Mouse (Mus musculus) right cerebral cortex, postnatal 4 days (tissue): ENCODE measurements around the gene Nup188.

Experiments used
- DNase-seq: peaks from one replicate; pipeline ENCODE4 v3.0.0-alpha.2; 2022

Gene Nup188

DNA sequence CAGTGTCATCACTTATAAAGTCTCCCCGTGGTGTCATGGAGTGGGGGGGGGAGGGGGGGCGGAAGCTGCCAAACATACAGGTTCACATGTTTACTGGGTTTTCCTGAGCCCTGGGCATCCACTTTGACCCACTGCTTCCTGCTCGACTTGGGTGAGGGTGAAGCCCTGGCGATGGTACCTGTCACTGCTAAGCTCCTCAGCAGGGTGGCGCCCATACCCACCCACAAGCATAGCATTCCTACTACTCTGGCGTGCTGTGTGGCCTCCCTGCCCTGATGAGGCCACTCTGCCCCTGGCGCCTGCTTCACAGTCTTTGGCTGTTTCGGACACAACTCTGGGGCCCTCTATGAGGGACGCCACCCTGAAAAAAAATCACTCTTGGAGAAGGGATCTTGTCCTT, 70.7 kb downstream of the Nup188 start:
- no peak for DNase-seq

DNA sequence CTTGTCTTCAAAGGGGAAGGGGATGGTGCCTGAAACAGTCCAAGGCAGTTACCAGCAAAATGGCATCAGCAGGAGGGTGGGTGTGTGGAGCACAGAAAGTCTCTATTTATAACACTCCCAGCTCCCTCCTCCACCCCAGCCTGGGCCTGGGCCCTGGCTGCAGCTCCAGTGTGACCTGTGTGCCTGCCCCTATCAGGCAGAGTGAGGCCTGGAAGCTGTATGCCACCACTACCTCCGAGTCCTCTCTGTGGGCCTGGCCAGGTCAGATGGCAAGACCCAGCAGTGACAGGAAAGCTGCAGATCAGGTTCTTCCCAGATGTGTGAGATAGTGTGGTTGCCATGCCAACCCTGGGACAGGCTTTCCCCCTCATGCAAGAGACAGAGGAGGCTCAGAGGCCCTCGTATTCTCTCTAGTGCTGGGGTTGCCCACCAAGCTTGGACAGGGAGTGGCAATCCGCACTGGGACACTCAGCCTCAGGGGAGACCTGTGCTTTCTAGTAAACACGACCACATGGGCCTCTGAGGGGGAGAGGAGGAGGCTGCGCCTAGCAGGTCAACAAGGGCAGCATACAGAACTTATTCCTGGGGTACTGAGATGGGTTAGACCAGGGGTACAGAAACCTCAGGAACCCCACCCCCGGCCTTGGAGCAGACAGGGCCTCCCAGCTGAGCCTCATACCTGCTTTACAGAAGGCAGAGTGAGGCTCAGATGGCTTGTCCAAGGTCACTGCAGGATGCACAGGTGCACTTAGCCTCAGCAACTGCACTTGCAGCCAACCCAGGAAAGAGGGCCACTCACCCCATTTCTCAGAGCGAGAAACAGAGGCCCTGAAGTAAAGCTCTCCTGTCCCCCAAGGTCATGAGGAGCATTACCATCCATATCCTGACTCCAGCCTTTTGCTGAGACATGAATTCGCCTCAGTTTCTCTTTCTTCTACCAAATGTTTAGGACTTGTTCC, 71.6 kb downstream of the Nup188 start:
- no peak for DNase-seq

DNA sequence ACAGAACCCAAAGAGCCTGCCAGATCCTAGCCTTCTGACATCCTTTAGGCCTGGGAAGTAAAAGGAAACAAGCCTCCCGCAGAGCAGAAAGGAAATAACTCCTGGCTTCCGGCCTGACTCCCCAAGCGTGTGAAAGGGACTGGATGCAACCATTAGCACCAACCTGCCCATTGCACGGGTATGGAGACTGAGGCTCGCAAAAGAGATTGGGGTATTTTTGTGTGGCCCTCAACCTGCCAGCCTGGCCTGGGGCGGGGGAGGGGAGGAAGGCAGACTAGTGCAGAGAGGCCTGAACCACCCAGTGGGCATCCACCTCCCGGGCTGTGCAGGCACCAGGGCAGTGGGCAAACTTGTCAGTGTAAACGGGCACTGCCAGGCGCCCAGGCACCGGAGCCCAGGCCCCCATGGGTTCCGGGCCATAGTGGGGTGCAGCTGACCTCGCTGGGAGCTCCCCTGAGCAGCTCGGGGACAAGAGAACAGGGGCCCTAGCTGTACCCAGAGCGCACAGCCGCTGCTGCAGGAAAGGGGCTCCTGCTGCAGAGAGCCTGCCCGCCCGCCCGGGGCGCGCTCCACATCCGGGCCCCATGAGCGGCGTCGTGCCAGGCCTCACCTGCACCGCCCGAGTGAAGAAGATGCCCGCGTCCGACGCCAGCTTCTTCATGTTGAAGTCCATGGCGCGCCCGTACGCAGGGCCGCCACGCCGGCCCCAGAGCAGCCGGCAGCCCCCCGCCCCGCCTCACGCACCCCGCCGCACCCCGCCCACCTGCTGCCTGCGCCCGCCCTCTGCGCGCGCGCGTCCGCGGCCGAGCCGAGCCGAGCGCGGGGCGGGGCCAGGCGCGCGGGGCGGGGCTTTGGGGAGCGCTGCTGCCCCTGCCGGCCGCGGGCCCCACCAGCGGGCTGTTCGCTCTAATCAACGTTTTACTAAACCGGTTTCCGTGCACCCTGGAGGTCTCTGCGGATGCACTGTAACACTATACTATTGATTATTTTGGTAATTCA, 72.6 kb downstream of the Nup188 start, which contains the start of gene Sh3glb2:
TSS of gene Sh3glb2 (minus strand) at position 805 of the 999 bp plus-strand sequence.
- peak; percentile 88 for DNase-seq

DNA sequence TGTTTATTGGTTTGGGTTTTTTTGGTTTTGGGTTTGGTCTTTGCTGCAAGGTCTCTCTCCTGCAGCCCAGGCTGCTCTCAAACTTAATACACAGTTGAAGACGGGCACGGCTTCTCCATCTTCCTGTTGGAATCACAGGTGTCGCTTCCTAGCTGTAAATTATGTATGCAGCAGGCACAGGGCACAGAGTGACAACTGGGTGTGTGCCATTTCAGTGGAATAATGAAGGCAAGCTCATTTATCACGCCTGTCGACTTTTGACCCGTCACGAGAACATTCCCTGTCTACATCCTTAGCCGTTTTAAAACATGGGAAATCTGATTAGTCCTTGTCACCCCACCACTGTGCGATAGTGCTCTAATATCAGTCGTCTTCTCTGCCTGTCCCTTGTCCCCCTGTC, 74.4 kb downstream of the Nup188 start:
- no peak for DNase-seq

DNA sequence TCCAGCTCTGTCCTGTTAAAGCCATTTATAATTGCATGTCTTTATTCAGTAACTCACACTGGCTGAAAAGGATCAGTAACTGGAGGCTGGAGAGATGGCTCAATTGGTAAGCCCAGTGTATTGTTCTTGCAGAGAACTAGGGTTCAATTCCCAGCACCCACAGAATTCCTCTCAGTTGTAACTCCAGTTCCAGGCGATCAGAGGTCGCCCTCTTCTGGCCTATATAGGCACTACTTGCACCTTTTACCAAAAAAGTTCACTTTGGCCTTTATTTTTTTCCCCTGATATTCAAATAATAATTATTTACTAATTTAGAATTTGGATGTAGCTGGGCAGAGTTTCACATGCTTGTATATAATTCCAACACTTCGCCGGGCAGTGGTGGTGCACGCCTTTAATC, 76.7 kb downstream of the Nup188 start:
- no peak for DNase-seq

DNA sequence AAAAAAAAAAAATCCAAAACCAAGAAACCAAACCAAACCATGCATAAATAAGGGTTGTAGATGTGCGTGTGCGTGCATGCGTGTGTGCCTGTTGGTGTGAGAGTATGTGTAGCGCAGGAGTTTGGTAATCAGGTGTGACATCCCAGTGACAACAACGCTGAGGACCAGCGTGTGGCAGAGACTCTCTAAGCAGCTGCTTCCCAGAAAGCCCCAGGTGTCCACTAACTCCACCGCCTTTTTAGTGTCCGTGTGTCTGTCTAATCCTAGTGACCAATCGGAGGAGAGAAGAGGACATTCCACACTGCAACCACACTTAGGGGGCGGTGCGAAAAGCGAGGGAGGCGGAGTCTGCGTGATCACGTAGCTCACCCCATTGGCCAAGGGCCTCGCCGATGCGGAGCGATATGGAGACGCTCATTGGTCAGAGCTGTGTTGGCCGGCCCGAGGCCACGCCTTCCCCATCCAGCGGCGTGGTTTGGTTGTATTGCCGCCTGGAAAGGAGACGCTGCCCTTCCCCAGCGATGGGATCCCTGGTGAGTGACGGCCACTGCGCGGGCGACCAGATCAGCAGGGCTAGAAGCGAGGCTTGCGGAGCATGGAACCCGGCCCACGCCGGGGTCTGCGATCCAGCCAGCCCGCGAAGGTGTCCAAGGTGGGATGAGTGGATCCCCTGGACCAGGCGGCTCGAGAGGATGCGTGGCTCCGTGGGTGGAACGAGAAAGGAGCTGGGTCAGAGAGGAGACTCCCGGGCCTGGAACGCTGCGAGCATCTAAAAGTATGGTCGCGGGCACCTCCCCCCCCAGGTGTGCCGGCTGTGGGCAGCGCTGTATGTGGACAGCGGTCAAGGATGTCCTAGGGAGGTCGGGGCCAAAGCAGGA, 77.8 kb downstream of the Nup188 start, which contains the start of gene Miga2:
TSS of gene Miga2 (plus strand) at position 461 of the 878 bp plus-strand sequence.
- peak; percentile 93 for DNase-seq

DNA sequence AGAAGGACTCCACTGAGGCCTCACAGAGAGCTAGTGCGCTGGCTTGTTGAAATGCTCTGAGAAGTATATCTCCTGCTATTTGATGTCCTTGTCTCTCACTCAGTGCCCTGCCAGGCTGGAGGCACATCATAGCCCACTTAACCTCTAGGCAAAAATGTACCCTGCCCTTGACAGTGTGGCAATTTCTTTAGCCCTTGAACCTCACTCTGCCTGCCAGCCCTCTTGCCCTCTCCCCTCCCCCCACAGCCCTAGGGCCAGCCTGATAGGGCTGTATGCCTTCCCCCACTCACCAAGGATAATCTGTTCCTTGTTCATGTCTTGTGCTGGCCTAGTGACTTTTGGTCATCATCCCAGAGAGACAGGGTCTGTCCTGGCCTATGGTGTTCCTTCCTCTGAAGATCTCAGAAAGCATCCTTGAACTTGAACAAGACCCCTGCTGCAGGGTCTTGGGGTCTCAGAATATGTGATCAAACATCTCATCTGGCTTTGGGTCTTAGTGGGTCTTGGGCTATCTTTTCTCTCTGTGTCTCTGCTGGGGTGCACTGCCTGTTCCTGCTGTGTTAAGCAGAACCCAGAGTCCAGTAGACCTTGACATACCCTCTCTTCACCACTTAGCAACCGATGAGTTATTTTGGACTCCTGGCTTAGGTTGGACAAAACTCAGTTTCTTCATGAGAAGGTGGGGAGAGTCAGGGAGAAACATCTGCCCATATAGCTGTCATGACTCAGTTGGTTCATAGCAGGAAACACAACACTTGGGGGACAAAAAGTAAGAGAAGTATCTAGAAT, 79.3 kb downstream of the Nup188 start:
- no peak for DNase-seq

DNA sequence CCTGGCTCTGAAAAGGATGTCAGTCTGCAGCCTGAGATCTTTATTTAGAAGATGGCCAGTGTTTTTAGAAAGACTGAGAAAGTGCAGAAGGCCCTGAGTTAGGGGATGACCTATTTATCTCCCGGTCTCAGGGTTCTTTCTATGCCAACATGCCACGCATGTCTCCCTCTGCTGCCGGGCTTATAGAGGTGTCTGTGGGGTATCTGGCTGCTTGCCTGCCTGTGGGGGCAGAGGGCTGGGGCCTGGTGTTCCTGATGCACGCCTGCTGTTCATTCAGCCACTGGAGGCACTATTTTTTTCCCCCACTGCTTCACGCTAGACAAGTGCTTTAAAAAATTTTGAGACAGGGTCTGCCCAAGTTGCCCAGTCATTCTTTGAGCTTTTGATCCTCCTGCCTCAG, 80.0 kb downstream of the Nup188 start:
- no peak for DNase-seq

DNA sequence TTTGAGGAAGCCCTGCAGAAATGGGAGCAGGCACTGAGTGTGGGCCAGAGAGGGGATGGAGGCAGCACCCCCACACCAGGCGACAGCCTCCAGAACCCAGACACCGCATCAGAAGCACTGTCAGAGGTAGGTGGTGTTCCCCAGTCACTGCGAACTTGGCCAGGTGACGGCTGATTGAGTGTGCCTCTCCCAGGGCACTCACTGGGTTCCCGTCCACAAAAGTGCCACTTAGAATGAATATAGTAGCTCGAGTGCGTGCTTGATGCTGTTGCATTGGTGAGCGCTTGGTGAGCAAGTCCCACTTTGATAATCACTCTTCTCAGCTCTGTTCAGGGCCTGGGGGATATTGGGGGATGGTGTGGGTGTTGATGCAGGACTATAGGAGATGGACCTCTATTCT, 85.3 kb downstream of the Nup188 start:
- DNase-seq, result no peak

DNA sequence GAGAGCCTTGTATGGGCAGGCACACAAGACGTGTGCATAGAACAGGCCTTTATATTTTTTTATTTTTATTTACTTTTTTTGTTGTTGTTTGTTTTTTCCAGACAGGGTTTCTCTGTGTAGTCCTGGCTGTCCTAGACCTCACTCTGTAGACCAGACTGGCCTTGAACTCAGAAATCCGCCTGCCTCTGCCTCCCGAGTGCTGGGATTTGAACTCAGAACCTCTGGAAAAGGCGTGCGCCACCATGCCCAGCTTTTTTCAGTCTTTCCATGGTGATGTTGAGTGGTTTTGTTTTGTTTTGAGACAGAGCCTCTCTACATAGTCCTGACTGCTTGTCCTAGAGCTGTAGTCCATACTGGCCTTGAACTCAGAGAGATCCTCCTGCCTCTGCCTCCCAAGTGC, 86.5 kb downstream of the Nup188 start:
- no peak for DNase-seq

DNA sequence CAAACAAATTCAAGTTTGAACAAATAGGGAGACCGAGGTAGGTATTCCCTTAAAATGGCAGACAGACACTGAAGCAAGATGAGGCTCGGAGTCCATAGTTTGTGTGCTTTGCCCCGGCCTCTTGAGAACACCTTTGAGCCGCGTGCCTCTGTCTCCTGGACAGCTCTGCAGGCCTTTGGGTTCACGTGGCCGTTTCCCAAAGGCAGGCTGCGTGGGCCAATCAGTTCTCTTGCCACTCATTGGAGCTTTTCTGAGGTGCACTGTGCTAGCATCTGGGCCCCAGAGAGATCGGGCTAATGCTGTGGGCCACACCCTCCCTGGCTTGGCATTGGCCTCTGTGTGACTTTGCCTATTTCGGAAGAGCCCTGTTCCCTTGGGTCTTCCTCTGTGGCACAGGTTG, 89.7 kb downstream of the Nup188 start:
- no peak for DNase-seq

DNA sequence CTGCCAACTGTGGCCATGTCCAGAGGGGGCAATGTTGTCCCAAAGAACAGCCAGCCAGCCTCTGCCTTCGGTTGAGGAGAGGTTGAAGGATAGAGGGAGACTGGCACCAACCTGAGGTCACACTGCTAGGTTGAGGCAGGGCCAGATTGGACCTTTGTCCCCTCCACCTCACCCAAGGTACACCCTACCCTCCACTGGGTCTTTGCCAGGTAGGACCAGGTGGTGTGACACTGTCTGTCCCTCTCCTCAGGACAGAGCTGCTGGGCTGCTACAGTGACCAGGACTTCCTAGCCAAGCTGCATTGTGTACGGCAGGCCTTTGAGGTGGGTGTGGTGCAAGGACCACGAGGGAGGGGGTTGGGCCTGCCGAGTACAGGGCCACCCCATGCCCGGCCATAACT, 91.5 kb downstream of the Nup188 start:
- DNase-seq, result no peak

DNA sequence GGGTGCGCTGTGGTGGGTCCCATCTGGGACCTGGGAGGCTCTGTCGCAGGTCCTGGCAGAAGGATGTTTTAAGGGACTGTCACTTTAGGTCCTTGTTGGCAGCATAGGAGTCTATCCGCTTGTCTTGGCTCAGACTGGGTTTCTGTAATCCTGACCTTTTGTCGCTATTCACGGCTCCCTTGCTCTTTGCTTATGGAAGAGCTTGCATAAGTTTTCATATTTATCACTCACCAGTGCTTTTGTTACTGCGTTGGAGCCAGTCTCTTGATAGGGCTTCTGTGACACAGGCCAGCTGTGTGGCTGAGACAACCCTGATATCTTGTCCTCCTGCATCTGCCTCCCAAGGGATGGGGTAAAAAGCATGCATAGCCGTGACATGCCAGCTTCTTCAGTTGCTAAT, 93.1 kb downstream of the Nup188 start:
- no peak for DNase-seq

DNA sequence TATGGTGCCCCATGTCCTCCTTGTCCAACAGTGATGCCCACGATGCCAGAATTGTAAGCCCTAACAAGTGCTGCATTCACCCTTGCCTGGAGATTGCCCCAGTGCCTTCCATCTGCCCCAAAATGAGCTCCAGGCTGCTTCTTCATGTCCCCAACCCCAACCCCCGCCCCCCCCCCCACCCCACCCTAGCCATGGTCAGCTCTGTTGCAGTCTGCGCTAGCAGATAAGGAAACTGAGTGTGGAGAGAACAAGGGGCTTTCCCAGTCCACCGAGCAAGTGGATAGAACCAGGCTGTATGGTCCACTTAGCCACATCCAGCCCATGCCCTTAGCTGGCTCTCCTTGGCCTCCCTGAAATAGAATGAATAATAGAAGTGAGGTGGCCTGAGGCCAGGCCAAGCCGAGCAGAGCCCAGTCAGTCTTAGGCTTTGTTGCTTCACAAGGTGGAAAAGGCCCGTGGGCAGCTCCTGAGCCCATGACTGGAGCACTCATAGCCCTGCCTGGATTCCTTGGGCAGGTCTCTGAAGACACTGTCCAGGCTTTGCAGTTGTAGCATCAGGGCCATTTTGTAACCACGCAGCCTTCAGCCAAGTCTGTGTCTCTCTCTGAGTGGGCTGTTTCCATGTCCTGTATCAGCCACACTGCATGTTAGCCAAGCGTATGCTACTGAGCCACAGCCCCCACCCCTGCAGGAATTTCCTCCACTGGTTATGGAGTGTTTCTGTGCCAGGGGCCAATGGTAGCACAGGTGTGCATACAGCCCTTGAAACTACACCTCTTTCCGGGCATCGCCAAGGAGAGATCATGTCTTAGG, 94.6 kb downstream of the Nup188 start:
- DNase-seq, result no peak

DNA sequence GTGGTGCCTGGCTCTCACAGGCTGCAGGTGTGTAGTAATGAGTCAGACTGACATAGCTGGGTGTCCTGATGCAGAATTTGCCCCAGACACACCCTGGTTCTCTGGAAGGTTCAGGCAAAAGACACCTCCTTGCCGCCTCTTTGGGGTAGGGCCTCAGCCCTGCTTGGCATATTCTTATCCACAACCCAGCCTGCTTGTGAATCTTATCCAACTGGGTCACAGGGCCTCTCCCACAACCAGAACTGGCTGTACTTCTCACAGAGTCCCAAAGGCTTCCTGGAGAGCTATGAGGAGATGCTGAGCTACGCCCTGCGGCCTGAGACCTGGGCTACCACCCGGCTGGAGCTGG, 95.2 kb downstream of the Nup188 start:
- DNase-seq, result no peak

DNA sequence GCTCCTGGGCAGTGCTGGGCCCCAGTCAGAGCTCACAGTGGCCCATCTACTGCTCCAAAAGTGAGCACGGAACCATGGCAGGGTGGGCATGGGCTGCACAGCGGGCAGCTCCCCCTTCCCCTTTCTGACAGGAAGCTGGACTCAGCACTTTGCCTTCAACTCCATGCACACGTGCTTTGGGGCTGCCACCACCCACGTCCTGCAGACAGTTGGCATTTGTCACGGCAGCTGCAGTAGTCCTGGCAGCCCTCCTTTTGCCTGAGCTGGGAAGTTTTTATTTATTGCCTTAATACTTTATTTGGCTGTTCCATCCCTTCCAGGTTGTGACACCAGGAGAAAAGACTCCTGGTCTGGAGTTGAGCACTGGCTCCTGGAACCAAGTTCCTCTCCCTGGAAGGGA, 98.6 kb downstream of the Nup188 start:
- no peak for DNase-seq

DNA sequence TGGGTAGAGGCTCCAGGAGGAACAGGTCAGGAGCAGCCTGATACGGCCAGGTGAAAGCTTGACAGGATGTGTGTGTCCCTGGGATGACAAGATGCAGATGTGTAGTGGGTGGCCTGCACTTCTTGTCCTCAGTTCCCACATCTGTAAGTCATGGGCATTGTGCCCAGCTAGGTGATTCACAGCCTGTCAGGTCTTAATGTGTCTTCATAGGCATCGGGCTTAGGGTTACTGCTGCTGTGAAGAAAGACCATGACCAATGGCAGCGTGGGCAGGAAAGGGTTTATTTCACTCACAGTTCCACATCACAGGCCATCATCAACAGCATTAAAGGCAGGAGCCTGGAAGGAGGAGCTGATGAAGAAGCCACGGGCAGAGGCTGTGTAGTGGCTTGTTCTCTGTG, 99.4 kb downstream of the Nup188 start:
- no peak for DNase-seq

DNA sequence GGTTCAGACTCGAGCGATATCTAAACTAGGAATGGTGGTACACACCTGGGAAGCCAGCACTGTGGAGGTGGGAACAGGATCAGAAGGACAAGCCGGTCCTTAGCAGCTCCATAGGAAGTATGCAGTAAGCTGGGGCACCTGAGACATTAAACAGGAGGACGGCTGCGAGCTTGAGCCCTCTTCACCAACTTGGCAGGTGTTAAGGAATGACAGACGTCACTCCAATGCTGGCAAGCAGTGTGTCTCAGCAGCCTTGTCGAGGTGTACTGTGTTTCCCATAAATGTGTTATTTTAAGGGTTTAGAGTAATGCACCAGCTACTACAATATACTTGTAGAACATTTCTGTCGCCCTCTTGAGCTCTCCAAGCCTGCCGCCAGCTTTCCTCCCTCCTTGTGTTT, 100.7 kb downstream of the Nup188 start:
- DNase-seq, result no peak

DNA sequence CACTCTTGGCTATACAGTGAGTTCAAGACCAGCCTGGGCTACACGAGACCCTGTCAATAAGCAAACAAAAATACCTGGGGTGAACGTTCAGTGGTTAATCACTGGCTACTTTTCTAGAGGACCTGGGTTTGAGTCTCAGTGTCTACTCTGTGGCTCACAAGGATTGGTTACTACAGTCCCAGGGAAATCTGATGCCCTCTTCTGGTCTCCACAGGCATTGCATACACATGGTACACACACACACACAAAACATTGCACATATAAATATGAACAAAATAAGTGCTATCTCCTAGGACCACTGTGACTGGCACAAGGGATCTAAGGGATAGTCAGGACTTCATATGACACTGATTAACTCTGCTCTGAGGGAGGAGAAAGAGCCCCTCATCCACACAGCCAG, 102.8 kb downstream of the Nup188 start:
- DNase-seq, result no peak

DNA sequence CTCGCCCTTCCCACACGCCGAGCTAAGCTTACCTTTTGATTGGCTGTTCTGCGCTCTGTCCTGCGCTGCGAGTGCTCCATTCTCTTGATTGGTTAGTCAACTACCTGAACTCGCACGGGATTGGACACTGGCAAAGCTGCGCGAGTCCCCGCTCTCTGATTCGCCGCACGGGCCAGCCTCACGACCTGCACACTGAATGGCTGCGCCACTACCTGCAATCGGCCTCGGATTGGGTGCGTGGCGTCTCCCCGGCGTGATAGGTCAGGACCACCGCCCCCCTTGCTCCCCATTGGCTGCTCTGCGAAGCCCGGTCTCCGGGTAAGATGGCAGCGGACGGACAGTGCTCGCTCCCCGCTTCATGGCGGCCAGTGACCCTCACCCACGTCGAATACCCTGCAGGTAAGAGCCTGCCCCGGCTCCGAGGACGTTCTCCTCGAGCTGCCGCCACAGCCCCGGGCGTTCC, 105.9 kb downstream of the Nup188 start, which contains the start of gene Dolpp1:
TSS of gene Dolpp1 (plus strand) at position 141 of the 463 bp plus-strand sequence.
- peak; percentile 96 for DNase-seq
